Mouse (Mus musculus): Measurements from ENCODE around the gene Rgs9bp. TPM values are rescaled to one million over a fixed set of nuclear protein-coding genes. Genes with fewer than 3 reads are reported as not detected.

Rgs9bp gene
- polyA plus RNA-seq, 1 experiment from 2014 or later: 0.36 TPM

DNA sequence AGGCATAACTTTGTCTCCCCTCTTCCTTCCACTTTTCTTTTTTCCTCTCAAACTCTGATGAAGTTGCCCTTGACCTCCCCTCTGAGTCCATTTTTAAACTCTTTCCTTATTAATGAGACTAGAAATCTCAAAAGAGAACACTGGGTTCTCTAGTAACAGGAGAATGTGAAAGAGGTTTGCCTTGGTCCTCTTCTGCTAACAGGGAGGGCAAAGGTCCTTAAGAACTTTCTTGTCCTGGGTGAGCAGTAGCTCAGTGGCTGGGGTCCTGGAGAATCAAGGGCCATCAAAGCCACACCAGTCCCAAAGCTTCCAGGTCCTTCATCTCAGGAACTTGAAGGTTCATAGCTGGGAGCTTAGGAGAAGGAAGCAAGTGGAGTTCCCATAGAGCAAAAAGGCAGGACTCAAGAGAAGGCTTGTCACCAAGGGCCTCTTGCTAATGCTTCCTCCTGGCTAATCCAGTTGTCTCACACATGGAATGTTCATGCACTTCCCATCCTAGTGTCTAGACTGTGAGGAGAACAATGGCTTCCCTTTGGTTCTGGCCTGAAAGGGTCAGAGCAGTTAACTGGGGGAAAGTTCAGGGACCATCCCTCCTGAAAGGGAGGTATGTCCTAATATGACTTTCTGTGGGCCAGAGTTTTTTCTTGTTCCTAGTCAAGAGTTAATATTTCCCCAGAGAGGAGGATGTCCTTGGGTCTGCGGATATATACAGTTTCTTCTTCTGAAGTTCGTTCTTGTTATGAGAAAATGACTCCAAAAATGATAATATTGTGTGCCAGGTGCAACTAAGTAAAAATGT lies 21.1 kb downstream of the Rgs9bp start:
- no peaks in the 10 kb centered on the region for H3K4me1 ChIP-seq (ENCODE audit: insufficient read depth)
- no peaks in the 10 kb centered on the region for H3K9me3 ChIP-seq (ENCODE audit: low read depth, low read length)
- H3K27ac ChIP-seq (ENCODE audit: low read depth): no peak overlapping the region
- TF ChIP-seq CTCF (IDR thresholded peaks at IDR 0.05; ENCODE audit: low read depth): no peak
- no peak overlapping the region for H3K4me2 ChIP-seq
- DNase-seq (no peak), ATAC-seq (ENCODE audit: insufficient read depth) (no peak)
- no peaks in the 10 kb centered on the region for H3K27me3 ChIP-seq (ENCODE audit: insufficient read depth, low read length)
- H3K36me3 ChIP-seq (ENCODE audit: insufficient read depth): no peaks in the 10 kb centered on the region
- WGBS: 82% methylated on average over 2 of the region's 2 CpGs
- H3K9ac ChIP-seq: no peak overlapping the region
- no peak overlapping the region for H3K4me3 ChIP-seq (ENCODE audit: low read depth, low read length)

DNA sequence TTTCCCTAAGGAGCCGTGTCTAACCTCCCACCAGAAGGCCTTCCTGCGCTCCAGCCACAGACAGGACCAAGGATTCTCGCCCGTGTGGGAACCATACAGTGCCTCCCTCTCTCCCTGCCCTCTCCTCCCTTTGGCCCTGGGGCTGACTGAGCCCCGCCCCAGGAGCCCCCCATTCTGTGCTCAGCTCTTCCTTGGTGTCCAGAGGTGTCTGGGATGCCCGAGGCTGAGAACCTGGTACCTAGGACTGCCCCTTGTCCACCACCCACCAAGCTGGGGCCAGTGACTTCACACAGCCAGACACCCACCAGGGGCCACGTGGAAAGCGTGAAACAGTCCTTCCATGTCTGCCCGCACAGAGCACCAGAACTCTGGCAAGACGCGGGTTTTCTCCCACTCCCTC lies 22.3 kb downstream of the Rgs9bp start:
- Histone ChIP-seq H3K9me3 (ENCODE audit: low read depth, low read length) (no peaks in the 10 kb centered on the region), H3K4me3 (ENCODE audit: low read depth, low read length) (no peak overlapping the region), H3K9ac (no peak overlapping the region), H3K36me3 (ENCODE audit: insufficient read depth) (no peaks in the 10 kb centered on the region), H3K4me2 (no peak overlapping the region), H3K27ac (ENCODE audit: low read depth) (no peak overlapping the region), H3K27me3 (ENCODE audit: insufficient read depth, low read length) (no peaks in the 10 kb centered on the region), H3K4me1 (ENCODE audit: insufficient read depth) (no peaks in the 10 kb centered on the region)
- ATAC-seq (ENCODE audit: insufficient read depth) (no peak), DNase-seq (no peak)
- WGBS: 62% methylated on average over 11 of the region's 11 CpGs
- no peak for TF ChIP-seq CTCF (IDR thresholded peaks at IDR 0.05; ENCODE audit: low read depth)

GRCm38 (mm10) chr7:35559838-35560237 lies 25.5 kb downstream of the Rgs9bp start:
- no peak for TF ChIP-seq CTCF (IDR thresholded peaks at IDR 0.05; ENCODE audit: low read depth)
- Histone ChIP-seq H3K9ac (no peak overlapping the region), H3K36me3 (ENCODE audit: insufficient read depth) (no peaks in the 10 kb centered on the region), H3K27me3 (ENCODE audit: insufficient read depth, low read length) (no peaks in the 10 kb centered on the region), H3K9me3 (ENCODE audit: low read depth, low read length) (no peaks in the 10 kb centered on the region), H3K27ac (ENCODE audit: low read depth) (no peak overlapping the region), H3K4me2 (no peak overlapping the region), H3K4me1 (ENCODE audit: insufficient read depth) (no peaks in the 10 kb centered on the region), H3K4me3 (ENCODE audit: low read depth, low read length) (no peak overlapping the region)
- WGBS: 89% methylated on average over 3 of the region's 3 CpGs
- ATAC-seq (ENCODE audit: insufficient read depth): no peak
- no peak for DNase-seq

DNA sequence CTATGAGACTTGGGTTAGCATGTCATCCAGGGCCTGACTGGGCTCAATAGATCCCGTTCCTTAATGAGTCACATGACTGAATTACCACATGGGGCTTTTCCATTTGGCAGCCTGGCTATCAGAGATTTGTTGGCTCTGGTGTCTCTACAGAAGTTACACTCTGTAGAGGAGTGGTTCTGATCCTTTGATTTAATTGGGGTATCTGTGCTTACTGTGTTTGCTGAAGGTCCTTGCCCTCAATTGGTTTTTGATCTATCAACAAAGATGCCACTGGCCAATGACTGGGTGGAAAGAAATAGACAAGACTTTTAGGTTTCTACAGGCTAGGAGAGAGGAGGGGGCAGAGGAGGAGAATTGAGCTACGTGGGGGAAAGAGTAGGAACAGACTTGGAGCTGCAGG lies 26.7 kb downstream of the Rgs9bp start:
- Histone ChIP-seq H3K36me3 (ENCODE audit: insufficient read depth) (no peaks in the 10 kb centered on the region), H3K27me3 (ENCODE audit: insufficient read depth, low read length) (no peaks in the 10 kb centered on the region), H3K9me3 (ENCODE audit: low read depth, low read length) (no peaks in the 10 kb centered on the region), H3K27ac (ENCODE audit: low read depth) (no peak overlapping the region), H3K9ac (no peak overlapping the region), H3K4me1 (ENCODE audit: insufficient read depth) (no peaks in the 10 kb centered on the region), H3K4me2 (no peak overlapping the region), H3K4me3 (ENCODE audit: low read depth, low read length) (no peak overlapping the region)
- ATAC-seq (ENCODE audit: insufficient read depth) (no peak), DNase-seq (no peak)
- 53% methylated on average over 2 of the region's 2 CpGs for WGBS
- TF ChIP-seq CTCF (IDR thresholded peaks at IDR 0.05; ENCODE audit: low read depth): no peak

- no peak overlapping the region for H3K27ac ChIP-seq (ENCODE audit: low read depth)
These were observed 27.8 kb downstream of the Rgs9bp start for GRCm38 (mm10) chr7:35557577-35557976.

DNA sequence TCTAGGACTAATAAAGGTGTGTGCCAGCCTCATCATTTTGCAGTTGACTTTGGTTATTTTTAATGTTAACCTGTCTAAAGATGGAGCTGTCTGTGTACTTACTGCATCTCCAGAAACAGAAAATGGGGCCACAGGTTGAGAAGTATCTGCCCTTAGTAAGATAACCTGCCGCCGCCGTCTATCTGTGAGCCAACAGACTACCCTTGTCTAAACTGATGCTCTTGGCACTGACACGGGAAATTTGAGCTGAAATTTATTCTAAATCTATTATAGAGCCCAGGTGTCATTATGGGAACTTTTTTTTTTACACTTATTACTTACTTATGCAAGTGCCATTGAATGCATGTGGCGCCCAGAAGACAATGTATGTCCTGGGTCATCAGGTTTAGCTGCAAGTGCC lies 28.5 kb downstream of the Rgs9bp start:
- Histone ChIP-seq H3K4me2 (peak overlapping the region; percentile 93; the same call in 1 of the 2 replicates), H3K36me3 (ENCODE audit: insufficient read depth) (no peaks in the 10 kb centered on the region), H3K9me3 (ENCODE audit: low read depth, low read length) (no peaks in the 10 kb centered on the region), H3K4me3 (ENCODE audit: low read depth, low read length) (no peak overlapping the region), H3K27ac (ENCODE audit: low read depth) (no peak overlapping the region), H3K9ac (no peak overlapping the region), H3K4me1 (ENCODE audit: insufficient read depth) (no peaks in the 10 kb centered on the region), H3K27me3 (ENCODE audit: insufficient read depth, low read length) (no peaks in the 10 kb centered on the region)
- TF ChIP-seq CTCF (IDR thresholded peaks at IDR 0.05; ENCODE audit: low read depth): no peak
- ATAC-seq (ENCODE audit: insufficient read depth): no peak
- no peak for DNase-seq
- WGBS: 84% methylated on average over 5 of the region's 5 CpGs

More at GRCm38 (mm10) chr7:35557577-35557976, 27.8 kb downstream of the Rgs9bp start:
- no peak overlapping the region for H3K9ac ChIP-seq
- ATAC-seq (ENCODE audit: insufficient read depth) (no peak), DNase-seq (no peak)
- no peak overlapping the region for H3K4me3 ChIP-seq (ENCODE audit: low read depth, low read length)
- H3K4me1 ChIP-seq (ENCODE audit: insufficient read depth): no peaks in the 10 kb centered on the region
- H3K4me2 ChIP-seq: no peak overlapping the region
- H3K9me3 ChIP-seq (ENCODE audit: low read depth, low read length): no peaks in the 10 kb centered on the region
- H3K27me3 ChIP-seq (ENCODE audit: insufficient read depth, low read length): no peaks in the 10 kb centered on the region
- WGBS: 62% methylated on average over 3 of the region's 3 CpGs
- TF ChIP-seq CTCF (IDR thresholded peaks at IDR 0.05; ENCODE audit: low read depth): no peak
- H3K36me3 ChIP-seq (ENCODE audit: insufficient read depth): no peaks in the 10 kb centered on the region

DNA sequence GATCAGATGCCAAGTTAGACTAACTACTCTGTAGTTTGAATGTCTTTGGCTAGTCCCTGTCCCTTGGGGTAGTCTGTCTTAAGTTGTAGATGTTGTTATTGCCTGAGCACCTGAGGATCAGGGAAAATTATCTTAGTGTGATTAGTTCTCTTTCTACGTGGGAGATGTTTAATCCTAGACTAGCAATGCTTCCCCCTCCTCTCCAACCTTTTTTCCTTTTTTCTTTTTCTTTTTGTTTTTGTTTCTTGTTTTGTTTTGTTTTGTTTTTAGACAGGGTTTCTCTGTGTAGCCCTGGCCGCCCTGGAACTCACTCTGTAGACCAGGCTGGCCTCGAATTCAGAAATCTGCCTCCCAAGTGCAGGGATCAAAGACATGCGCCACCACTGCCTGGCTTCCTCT lies 29.2 kb downstream of the Rgs9bp start, which contains the start of gene Nudt19:
Gene Nudt19 (minus strand): TSS at position 100 of the 399 bp plus-strand sequence.
- H3K9ac ChIP-seq: peak within 1 kb of the TSS; percentile 97
- no peaks in the 10 kb centered on the region for H3K4me1 ChIP-seq (ENCODE audit: insufficient read depth)
- peak within 1 kb of the TSS; percentile 93 for H3K4me2 ChIP-seq
- H3K27me3 ChIP-seq (ENCODE audit: insufficient read depth, low read length): no peaks in the 10 kb centered on the region
- TF ChIP-seq CTCF (IDR thresholded peaks at IDR 0.05; ENCODE audit: low read depth): no peak
- H3K36me3 ChIP-seq (ENCODE audit: insufficient read depth): peaks cover 4% of the 10 kb centered on the region; the same call in 1 of the 2 replicates
- H3K27ac ChIP-seq (ENCODE audit: low read depth): peak within 1 kb of the TSS; percentile 98
- H3K4me3 ChIP-seq (ENCODE audit: low read depth, low read length): peak within 1 kb of the TSS; percentile 76
- DNase-seq (no peak), ATAC-seq (ENCODE audit: insufficient read depth) (no peak)
- WGBS: 62% methylated on average over 4 of the region's 4 CpGs
- no peaks in the 10 kb centered on the region for H3K9me3 ChIP-seq (ENCODE audit: low read depth, low read length)
